Mouse (Mus musculus) intestine, embryonic 16.5 days (tissue): ENCODE measurements around the gene Csrnp3. TPM values are rescaled to one million over a fixed set of nuclear protein-coding genes. Genes with fewer than 3 reads are reported as not detected.

ENCODE experiments used
- ATAC-seq: fragments of 200-750 bp; cut with Nextera tagmentation; 2 replicates; pipeline ENCODE4 v1.8.0; 2017; ENCODE audit warnings: moderate TSS enrichment, moderate library complexity
- H3K27ac ChIP-seq: fragments of 300-500 bp; sonication (generic); 2 replicates; pipeline ENCODE4 v1.5.1; 2014; ENCODE audit warnings: mild to moderate bottlenecking, low read length
- H3K27me3 ChIP-seq: fragments of 300-500 bp; sonication (generic); replicated peaks from 2 replicates; pipeline ENCODE4 v1.6.1; 2014; ENCODE audit warnings: low read length, control low read depth, mixed read lengths; ENCODE audit not compliant: control insufficient read depth, insufficient read depth
- H3K36me3 ChIP-seq: fragments of 300-500 bp; sonication (generic); 2 replicates; pipeline ENCODE4 v1.6.1; 2014; ENCODE audit warnings: low read length, control low read depth; ENCODE audit not compliant: control insufficient read depth, insufficient read depth
- H3K4me1 ChIP-seq: fragments of 300-500 bp; sonication (generic); 2 replicates; pipeline ENCODE4 v1.6.1; 2014; ENCODE audit warnings: low read length, control low read depth, mixed read lengths; ENCODE audit not compliant: control insufficient read depth, insufficient read depth
- H3K4me2 ChIP-seq: fragments of 300-500 bp; sonication (generic); 2 replicates; pipeline ENCODE4 v1.6.1; 2014; ENCODE audit warnings: low read depth, low read length, control low read depth
- H3K4me3 ChIP-seq: fragments of 300-500 bp; sonication (generic); 2 replicates; pipeline ENCODE4 v1.5.1; 2014; ENCODE audit warnings: mild to moderate bottlenecking, low read length
- H3K9ac ChIP-seq: fragments of 300-500 bp; sonication (generic); 2 replicates; pipeline ENCODE4 v1.6.1; 2014; ENCODE audit warnings: low read depth, low read length
- H3K9me3 ChIP-seq: fragments of 300-500 bp; sonication (generic); 2 replicates; pipeline ENCODE4 v1.6.1; 2016; ENCODE audit warnings: low read length, control low read depth; ENCODE audit not compliant: control insufficient read depth
- WGBS: fragments of 180-500 bp; shearing (Covaris S2); extraction: QIAGEN DNeasy Blood & Tissue Kit; methylation state at CpG from one replicate; pipeline ENCODE4 v1.1.7; 2014; 5-methylcytosine and 5-hydroxymethylcytosine counted together
- polyA plus RNA-seq: library from polyadenylated mRNA; unstranded; fragments of >200 nt; fragmentation: Nextera tagmentation; extraction: Ambion mirVana; gene quantifications from 2 replicates; pipeline ENCODE4 v1.2.1, GENCODE M21; 2015

Csrnp3 gene
- polyA plus RNA-seq, 1 experiment from 2014 or later: 1.7 TPM

DNA sequence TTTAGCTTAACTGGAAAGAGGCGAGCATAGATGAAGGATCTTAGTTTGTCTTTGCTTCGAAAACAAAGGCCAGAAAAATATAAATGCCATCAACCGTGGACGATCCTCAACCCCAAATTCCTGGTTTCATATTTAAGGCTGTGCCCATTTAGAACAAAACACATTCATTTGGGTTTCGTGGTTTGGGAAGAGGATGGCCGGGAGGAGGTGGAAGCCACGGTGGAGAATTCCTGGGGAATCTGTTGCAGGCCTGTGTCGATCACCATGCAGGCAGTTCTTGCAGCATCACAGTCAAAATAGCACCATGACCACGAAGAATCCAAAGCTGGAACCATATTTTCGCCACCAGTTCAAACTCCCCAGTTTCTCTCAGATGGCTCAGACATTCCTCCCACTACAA is 217.7 kb downstream of the Csrnp3 start:
- no peak for ATAC-seq
- H3K9me3 ChIP-seq: no peaks in the 10 kb centered on the region
- no peaks in the 10 kb centered on the region for H3K27me3 ChIP-seq
- H3K4me3 ChIP-seq: no peak overlapping the region
- WGBS: 89% methylated on average over 10 of the region's 10 CpGs
- no peak overlapping the region for H3K4me2 ChIP-seq
- no peaks in the 10 kb centered on the region for H3K36me3 ChIP-seq
- H3K9ac ChIP-seq: no peak overlapping the region
- no peak overlapping the region for H3K27ac ChIP-seq
- H3K4me1 ChIP-seq: no peaks in the 10 kb centered on the region

DNA sequence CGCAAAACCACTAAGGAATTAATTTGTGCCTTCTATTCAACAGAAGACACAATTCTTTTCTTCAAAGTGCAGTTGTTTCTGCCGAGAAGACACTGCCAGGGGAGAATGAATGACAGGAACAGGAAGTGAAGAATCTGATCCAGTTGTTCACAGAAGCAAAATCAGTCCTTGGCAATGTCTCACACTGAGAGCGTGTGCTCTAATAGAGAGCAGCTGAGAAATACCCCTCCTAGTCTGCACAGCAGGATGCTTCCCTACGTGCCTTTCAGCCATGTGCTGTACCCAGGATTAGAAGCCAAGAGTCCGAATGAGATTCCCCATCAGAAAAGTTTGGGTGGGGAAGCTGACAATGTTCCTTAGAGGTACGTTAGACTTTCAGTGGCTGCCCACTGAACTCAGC is 223.9 kb downstream of the Csrnp3 start:
- H3K9me3 ChIP-seq: no peaks in the 10 kb centered on the region
- H3K9ac ChIP-seq: no peak overlapping the region
- H3K4me1 ChIP-seq: no peaks in the 10 kb centered on the region
- H3K36me3 ChIP-seq: no peaks in the 10 kb centered on the region
- ATAC-seq: no peak
- no peak overlapping the region for H3K4me2 ChIP-seq
- no peaks in the 10 kb centered on the region for H3K27me3 ChIP-seq
- WGBS: 43% methylated on average over 6 of the region's 6 CpGs
- H3K4me3 ChIP-seq: no peak overlapping the region
- no peak overlapping the region for H3K27ac ChIP-seq

DNA sequence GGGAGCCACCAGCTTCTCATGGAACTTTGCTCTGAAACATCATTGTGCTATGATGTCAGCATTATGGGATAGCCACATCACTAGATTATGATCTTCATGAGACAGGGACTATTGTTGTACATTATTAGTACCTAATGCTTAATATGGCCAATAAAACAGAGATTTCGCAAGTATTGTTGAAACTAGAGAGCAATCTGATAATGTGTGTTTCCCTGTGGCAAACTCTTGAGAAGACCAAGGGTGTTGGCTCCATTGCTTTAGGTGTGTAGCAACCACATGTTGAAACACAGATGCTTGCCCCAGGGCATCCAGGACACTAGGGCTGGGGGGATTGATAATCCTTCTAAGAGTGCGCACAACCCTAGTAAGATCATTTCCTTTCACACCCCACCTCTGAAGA is 235.2 kb downstream of the Csrnp3 start:
- no peak overlapping the region for H3K4me2 ChIP-seq
- H3K27ac ChIP-seq: no peak overlapping the region
- no peak overlapping the region for H3K9ac ChIP-seq
- 94% methylated on average over 2 of the region's 2 CpGs for WGBS
- H3K27me3 ChIP-seq: no peaks in the 10 kb centered on the region
- H3K4me1 ChIP-seq: no peaks in the 10 kb centered on the region
- no peak for ATAC-seq
- no peak overlapping the region for H3K4me3 ChIP-seq
- H3K9me3 ChIP-seq: no peaks in the 10 kb centered on the region
- no peaks in the 10 kb centered on the region for H3K36me3 ChIP-seq

Other genes with a start within 250 kb of the Csrnp3 start
- 1.6 and 1.7 TPM in 2 replicates for gene Scn2a, start 225.0 kb upstream of the Csrnp3 start, polyA plus RNA-seq